Mouse (Mus musculus) spleen, postnatal 10 days (tissue): Measurements from ENCODE around the gene Glt1d1.

ENCODE experiments used
- DNase-seq, 2 experiments: peaks; one replicate each; pipeline ENCODE4 v3.0.0; 2021 to 2022; ENCODE audit warnings: low spot score in 2 of 2

The Glt1d1 gene

DNA sequence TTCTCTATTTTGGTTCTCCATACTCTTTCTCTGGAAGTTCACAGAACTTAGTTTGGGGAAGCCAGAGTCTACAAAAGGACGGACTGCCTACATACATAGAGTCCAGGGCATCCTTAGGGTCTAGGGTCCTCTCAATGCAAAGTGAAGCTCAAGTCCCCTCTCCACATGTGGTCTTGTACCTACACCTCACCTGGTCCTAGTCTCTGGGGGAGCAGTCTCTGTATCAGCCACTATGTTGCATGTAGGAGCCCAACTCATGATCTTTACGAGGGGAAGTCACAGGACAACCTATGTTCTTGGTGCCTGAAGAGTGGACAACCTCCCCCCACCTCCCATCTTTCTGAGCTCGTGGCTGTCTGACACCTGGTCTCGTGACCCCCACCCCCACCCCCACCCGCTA, 391 bp upstream of the Glt1d1 start:
- no peak for DNase-seq

DNA sequence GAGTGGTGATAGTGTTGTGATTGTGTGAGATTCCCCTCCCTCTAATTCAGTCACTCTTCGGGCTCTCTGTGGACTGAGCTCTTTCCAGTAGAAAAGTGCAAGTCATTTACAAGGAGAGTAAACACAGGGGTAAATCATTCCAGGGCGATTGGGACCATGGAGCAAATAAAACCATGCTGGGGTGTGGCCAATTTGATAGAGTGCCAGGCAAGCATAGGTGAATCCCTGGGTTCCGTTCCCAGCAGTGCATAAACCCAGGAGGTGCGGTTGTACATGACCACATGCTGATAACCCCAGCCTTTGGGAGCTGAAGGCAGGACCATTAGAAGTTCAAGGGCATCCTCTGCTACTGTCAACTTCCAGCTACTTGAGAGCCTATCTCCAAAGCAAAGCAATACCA, 1.1 kb downstream of the Glt1d1 start:
- DNase-seq, result no peak

DNA sequence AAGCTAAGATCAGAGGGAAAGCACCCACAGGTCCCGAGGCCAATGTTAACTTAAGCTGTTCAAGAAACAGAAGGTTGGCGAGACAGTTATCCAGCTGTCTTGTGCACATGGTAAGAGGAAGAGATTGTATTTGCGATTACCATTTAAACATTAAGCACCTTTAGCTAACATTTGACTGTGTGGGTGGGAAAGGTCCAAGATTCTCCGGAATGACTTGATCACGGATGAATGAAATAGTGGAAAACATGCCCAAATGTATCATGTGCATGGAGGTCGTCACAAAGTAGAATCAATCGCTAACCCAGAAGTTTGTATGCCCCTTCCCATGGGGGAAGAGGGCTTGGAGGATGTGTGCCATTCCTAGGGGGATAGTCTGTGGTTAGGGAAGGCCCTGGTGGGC, 1.6 kb downstream of the Glt1d1 start:
- no peak for DNase-seq

GRCm38 (mm10) chr5:127637622-127638021, 5.6 kb downstream of the Glt1d1 start:
- DNase-seq, result no peak

DNA sequence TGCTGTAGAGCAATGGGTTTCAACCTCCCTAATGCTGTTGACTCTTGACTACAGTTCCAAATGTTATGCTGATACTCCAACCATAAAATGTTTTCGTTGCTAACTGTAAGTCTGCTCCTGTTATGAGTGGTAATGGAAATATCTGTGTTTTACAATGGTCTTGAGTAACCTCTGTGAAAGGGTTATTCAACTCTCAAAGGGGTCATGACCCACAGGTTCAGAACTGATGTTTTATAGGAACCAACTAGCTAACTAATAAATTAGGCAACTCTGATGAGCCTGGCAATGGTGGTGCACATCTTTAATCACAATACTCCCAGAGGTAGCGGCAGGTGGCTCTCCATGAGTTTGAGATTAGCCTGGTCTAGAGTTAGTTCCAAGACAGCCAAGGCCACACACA, 6.1 kb downstream of the Glt1d1 start:
- no peak for DNase-seq

DNA sequence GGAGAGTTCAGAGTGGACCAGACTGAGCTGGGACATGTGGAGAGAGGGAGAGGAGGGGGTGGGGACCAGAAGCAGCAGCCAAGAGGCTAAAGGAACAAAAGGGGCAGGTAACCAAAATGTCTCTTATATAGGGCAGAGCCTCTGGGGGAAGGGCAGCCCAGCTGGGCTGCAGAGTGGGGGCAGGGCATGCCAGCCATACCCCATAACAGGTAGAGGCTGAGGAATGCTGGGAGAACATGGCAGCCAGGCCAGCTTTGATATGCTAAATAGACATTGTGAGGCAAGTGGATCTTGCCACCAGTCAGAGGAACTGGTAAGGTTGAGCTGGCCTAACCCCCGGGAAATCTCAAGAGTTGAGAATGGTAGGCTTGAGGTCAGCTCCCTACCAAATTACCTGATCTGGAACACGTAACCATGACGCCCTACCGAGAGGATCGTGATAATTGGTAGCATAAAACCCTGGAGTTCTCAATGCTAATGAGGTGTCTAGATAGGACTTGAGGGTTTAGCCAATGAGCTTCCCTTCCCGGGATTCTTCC, 7.1 kb downstream of the Glt1d1 start:
- no peak for DNase-seq

GRCm38 (mm10) chr5:127639635-127640034, 7.6 kb downstream of the Glt1d1 start:
- DNase-seq, result no peak

DNA sequence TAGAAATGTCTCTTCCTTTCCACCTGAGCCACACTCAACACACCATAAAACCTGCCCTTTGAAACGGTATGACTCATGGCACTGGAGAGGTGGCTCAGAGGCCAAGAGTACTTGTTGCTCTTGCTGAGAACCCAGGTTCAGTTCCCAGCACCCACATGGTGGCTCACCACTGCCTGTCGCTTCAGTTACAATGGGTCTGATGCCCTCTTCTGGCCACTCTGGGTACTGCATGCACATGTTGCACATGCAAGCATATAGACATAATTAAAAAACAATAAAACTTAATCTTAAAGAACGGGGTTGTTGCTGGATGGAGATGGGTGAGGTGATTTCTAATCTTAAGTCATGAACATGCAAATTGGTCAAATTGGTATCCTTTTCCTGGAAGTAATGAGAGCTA, 8.3 kb downstream of the Glt1d1 start:
- DNase-seq, result peak in 1 of 2 experiments; percentile 24

- DNase-seq, result no peak
Observed at GRCm38 (mm10) chr5:127641185-127641958, 9.3 kb downstream of the Glt1d1 start.

DNA sequence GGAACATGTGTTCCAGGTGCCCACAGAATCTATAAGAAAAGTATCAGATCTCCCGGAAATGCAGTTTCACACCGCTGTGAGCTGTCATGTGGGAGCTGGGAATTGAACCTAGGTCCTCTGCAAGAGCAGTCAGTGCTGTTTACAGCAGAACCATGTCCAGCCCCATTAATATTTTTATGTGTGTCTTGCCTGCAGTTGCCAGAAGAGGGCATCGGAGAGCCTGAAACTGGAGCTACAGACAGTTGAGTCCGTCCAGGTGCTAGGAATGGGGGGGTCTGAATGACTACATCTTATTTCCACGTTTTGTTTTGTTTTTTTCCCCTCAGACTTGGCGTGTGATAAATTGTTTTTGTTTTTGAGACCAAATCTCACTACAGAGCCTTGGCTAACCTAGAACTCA, 16.0 kb downstream of the Glt1d1 start:
- peak in 1 of 2 experiments; percentile 41 for DNase-seq

- peak; percentile 11 to 57 for DNase-seq
Observed at GRCm38 (mm10) chr5:127649077-127649476, 17.0 kb downstream of the Glt1d1 start.

DNA sequence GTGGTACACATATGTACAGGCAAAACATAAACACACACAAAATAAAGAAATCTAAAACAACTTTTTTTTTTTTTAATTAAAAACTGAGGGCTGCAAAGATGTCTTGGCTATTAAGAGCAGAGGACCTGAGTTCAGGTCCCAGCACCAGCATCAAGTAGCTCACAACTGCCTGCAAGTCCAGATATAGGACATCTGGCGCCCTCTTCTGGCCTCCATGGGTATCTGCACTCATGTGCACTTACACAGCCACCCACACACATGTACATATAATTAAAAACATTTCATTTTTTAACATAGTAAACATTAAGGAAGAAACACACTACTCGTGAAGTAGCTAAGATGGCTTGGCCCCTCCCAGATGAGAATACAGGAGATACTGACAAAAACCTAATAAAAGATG, 26.2 kb downstream of the Glt1d1 start:
- DNase-seq, result no peak

- no peak for DNase-seq
Observed at GRCm38 (mm10) chr5:127659312-127659711, 27.2 kb downstream of the Glt1d1 start.

DNA sequence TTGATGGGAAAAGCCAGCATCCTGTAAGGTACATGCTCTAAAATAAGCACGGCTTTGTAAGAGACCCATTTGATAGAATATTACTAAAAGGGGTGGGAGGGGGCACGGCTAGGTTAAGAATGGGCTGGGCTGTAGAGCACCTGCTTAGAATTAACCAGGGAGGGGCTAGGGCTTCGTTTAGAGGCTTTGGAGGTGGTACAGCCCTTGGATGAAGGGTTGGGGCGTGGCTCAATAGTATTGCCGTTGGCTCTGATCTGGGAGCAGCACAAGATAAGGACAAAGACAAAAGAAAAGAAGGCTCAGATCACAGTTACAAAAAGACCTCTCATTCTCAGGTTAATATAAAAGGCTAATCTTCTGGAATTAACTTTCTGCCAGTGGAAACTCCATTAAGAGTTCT, 28.2 kb downstream of the Glt1d1 start:
- DNase-seq, result no peak

DNA sequence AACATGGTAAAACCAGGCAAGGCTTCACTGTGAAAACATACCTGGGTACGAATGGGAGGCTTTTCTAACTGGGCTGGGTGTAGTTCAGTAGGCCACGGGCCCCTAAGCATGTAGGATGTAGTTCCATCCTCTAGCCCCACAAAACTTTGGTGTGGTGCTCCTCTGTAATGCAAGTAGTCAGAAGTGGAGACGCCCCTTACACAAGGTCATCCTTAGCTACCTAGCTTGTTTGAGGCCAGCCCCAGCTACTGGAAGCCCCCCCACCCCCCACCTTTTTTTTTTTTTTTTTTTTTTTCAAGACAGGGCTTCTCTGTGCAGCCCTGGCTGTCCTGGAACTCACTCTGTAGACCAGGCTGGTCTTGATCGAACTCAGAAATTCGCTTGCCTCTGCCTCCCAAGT, 28.9 kb downstream of the Glt1d1 start:
- DNase-seq, result no peak

GRCm38 (mm10) chr5:127673913-127674312, 41.9 kb downstream of the Glt1d1 start:
- no peak for DNase-seq

- no peak for DNase-seq
Observed at GRCm38 (mm10) chr5:127677561-127677960, 45.5 kb downstream of the Glt1d1 start.

GRCm38 (mm10) chr5:127678501-127678900, 46.4 kb downstream of the Glt1d1 start:
- DNase-seq, result no peak

- no peak for DNase-seq
Observed at GRCm38 (mm10) chr5:127688568-127689170, 56.6 kb downstream of the Glt1d1 start.

DNA sequence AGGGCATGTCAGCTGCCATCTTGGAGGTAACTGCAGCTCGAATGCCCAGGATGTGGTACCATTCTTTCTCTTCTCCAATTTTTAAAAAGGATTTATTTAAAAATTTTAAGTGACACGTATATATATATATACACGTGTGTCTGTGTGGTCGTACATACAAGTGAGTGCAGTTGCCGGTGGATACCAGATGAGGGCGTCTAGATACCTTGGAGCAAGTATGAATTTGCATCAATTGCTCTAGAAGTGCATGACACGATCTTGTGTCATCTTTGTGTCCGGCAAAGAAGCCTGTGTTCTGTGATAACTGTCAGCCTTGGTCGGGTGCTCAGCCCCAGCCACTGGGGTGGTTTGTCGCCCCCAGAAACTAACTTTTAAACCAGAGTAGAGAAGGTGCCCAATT, 59.0 kb downstream of the Glt1d1 start:
- DNase-seq, result no peak

DNA sequence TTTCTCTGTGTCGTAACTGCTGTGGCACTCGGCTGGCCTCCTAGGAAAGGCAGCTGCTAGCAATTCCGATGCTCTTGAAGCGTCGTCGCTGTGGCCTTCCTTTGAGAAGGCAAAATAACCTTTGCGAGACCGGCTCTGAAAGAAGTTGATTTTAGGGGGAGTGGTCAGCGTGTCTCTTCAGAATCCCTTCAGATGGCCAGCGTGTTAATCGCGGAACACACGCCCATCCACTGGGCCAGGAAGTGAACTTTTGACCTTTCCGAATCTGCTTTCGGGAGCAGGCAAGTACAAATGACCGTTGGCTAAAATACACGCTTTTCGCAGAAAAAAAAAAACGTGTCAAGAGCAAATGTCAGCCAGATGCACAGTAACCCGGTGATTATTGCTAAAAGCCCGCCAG, 59.5 kb downstream of the Glt1d1 start:
- DNase-seq, result no peak

DNA sequence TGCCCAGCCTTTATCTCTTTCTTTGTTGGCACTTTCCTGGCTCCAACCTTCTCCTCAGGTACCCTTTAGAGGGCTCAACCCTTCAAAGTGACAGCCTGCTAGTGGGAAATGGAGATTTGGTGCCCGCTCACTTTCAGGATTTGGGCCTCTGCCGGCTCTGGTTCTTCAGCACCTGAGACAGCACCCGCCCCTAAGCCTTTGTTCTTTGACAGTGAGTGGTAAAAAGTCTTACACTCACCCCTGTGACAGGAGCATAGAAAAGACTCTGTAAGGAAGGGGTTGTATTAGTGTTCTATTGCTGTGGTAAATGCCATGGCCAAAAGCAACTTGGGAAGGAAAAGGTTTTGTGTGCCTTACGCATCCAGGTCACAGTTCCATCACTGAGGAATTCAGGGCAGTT, 63.8 kb downstream of the Glt1d1 start:
- no peak for DNase-seq

- DNase-seq, result no peak
Observed at GRCm38 (mm10) chr5:127696602-127697001, 64.5 kb downstream of the Glt1d1 start.
